Mouse (Mus musculus) v-Abl transformed pro-B cells (cell line): ENCODE results near the gene Rnf31.

Experiments used
- in situ Hi-C, 2 experiments: fragments of 400-800 bp; cut with MboI; formaldehyde crosslinking; loops; one replicate each; pipeline ENCODE4 v1.15.1; 2025; ENCODE audit not compliant: unreplicated experiment in 2 of 2

Rnf31 gene

GRCm38 (mm10) chr14:55575711-55576110 lies 15.8 kb upstream of the Rnf31 start:
- in situ Hi-C loops = no loop called here

- in situ Hi-C loops = no loop called here
Observed at GRCm38 (mm10) chr14:55576376-55576775, 15.1 kb upstream of the Rnf31 start.

- in situ Hi-C loops = no loop called here
Observed at GRCm38 (mm10) chr14:55577871-55578667, 13.4 kb upstream of the Rnf31 start, which contains the start of gene Psme1. Gene Psme1, plus strand, starts transcription at chr14:55578123.

- in situ Hi-C loops = no loop called here
Observed at GRCm38 (mm10) chr14:55578668-55579269, 12.7 kb upstream of the Rnf31 start.

GRCm38 (mm10) chr14:55579511-55580496 lies 11.7 kb upstream of the Rnf31 start:
- in situ Hi-C loops = loop anchor here (5.0 to 10.0 kb wide), 2 partner anchors 83 to 85 kb away; partner anchors contain the start of gene Carmil3 (in 1 of the 2)

- in situ Hi-C loops = loop anchor here (5.0 to 10.0 kb wide), 2 partner anchors 83 to 86 kb away; partner anchors contain the start of gene Carmil3 (in 1 of the 2)
Observed at GRCm38 (mm10) chr14:55580731-55581130, 10.8 kb upstream of the Rnf31 start.

GRCm38 (mm10) chr14:55581981-55582681 lies 9.4 kb upstream of the Rnf31 start:
- in situ Hi-C loops = loop anchor here (5.0 to 10.0 kb wide), 2 partner anchors 85 to 87 kb away; partner anchors contain the start of gene Carmil3 (in 1 of the 2)

- in situ Hi-C loops = loop anchor here (5.0 to 10.0 kb wide), 2 partner anchors 87 to 90 kb away; partner anchors contain the start of gene Carmil3 (in 1 of the 2)
Observed at GRCm38 (mm10) chr14:55584303-55584701, 7.2 kb upstream of the Rnf31 start.

- in situ Hi-C loops = loop anchor here (5.0 to 10.0 kb wide), 2 partner anchors 88 to 90 kb away; partner anchors contain the start of gene Carmil3 (in 1 of the 2)
Observed at GRCm38 (mm10) chr14:55584702-55585565, 6.6 kb upstream of the Rnf31 start, which contains the start of gene Emc9. Gene Emc9, minus strand, starts transcription at chr14:55585302.

- in situ Hi-C loops = loop anchor here in 1 of 2 experiments (10.0 kb wide), 1 partner anchor 91 kb away; the partner anchor contains the start of gene Carmil3
Observed at GRCm38 (mm10) chr14:55585566-55585960, 5.9 kb upstream of the Rnf31 start.

GRCm38 (mm10) chr14:55586149-55586548 lies 5.4 kb upstream of the Rnf31 start:
- in situ Hi-C loops = loop anchor here in 1 of 2 experiments (10.0 kb wide), 1 partner anchor 91 kb away; the partner anchor contains the start of gene Carmil3

GRCm38 (mm10) chr14:55589271-55589670 lies 2.2 kb upstream of the Rnf31 start:
- in situ Hi-C loops = loop anchor here in 1 of 2 experiments (10.0 kb wide), 1 partner anchor 94 kb away; the partner anchor contains the start of gene Carmil3

- in situ Hi-C loops = loop anchor here in 1 of 2 experiments (10.0 kb wide), 1 partner anchor 95 kb away; the partner anchor contains the start of gene Carmil3
Observed at GRCm38 (mm10) chr14:55589771-55590448, 1.6 kb upstream of the Rnf31 start.

- in situ Hi-C loops = no loop called here
Observed at GRCm38 (mm10) chr14:55590748-55591330, 669 bp upstream of the Rnf31 start, which contains the start of gene Psme2. Gene Psme2, minus strand, starts transcription at chr14:55591113.

GRCm38 (mm10) chr14:55592226-55592625 lies 718 bp downstream of the Rnf31 start:
- in situ Hi-C loops = no loop called here

- in situ Hi-C loops = no loop called here
Observed at GRCm38 (mm10) chr14:55596036-55596690, 4.7 kb downstream of the Rnf31 start.
